Mouse (Mus musculus): ENCODE measurements at regions not wholly inside any gene's neighbourhood (a gene's known extent, or its start where the extent isn't known, plus 50 kb on each side); places are given as distances from the start of the nearest gene placed in this dataset.
A peak's percentile ranks its signal among the peaks of the same experiment; 100 is the strongest.

- DNase-seq, result no peak
These were observed 169.8 kb downstream of the Arrdc4 start for GRCm38 (mm10) chr7:68579216-68579615.

- no peak for DNase-seq
These were observed 177.7 kb downstream of the Arrdc4 start for GRCm38 (mm10) chr7:68571315-68571714.

GRCm38 (mm10) chr7:68568127-68568510 is 180.9 kb downstream of the Arrdc4 start:
- DNase-seq, result no peak

GRCm38 (mm10) chr7:68567452-68568126 is 181.5 kb downstream of the Arrdc4 start:
- no peak for DNase-seq

GRCm38 (mm10) chr7:68559440-68560343 is 189.3 kb downstream of the Arrdc4 start:
- DNase-seq, result no peak

GRCm38 (mm10) chr7:68550330-68550729 is 198.7 kb downstream of the Arrdc4 start:
- peak; percentile 9 to 38 for DNase-seq

- no peak for DNase-seq
These were observed 200.9 kb downstream of the Arrdc4 start for GRCm38 (mm10) chr7:68548176-68548575.

- no peak for DNase-seq
These were observed 204.9 kb downstream of the Arrdc4 start for GRCm38 (mm10) chr7:68544136-68544535.

- peak; percentile 2 for DNase-seq
These were observed 235.5 kb downstream of the Fam169b start for GRCm38 (mm10) chr7:68509096-68509495.

GRCm38 (mm10) chr7:68491143-68491810 is 217.6 kb downstream of the Fam169b start:
- no peak for DNase-seq

GRCm38 (mm10) chr7:68486676-68487075 is 213.0 kb downstream of the Fam169b start:
- no peak for DNase-seq

GRCm38 (mm10) chr7:68482553-68482952 is 208.9 kb downstream of the Fam169b start:
- no peak for DNase-seq

- peak; percentile 37 to 67 for DNase-seq
These were observed 207.1 kb downstream of the Fam169b start for GRCm38 (mm10) chr7:68480770-68481169.

- DNase-seq, result no peak
These were observed 206.7 kb downstream of the Fam169b start for GRCm38 (mm10) chr7:68480336-68480735.

- no peak for DNase-seq
These were observed 204.4 kb downstream of the Fam169b start for GRCm38 (mm10) chr7:68478044-68478443.

- no peak for DNase-seq
These were observed 199.2 kb downstream of the Fam169b start for GRCm38 (mm10) chr7:68472800-68473199.

- DNase-seq, result no peak
These were observed 197.3 kb downstream of the Fam169b start for GRCm38 (mm10) chr7:68470983-68471382.

- DNase-seq, result no peak
These were observed 194.9 kb downstream of the Fam169b start for GRCm38 (mm10) chr7:68468574-68468973.

- DNase-seq, result no peak
These were observed 184.2 kb downstream of the Fam169b start for GRCm38 (mm10) chr7:68457842-68458241.

GRCm38 (mm10) chr7:68455451-68455850 is 181.8 kb downstream of the Fam169b start:
- DNase-seq, result no peak

- no peak for DNase-seq
These were observed 179.5 kb downstream of the Fam169b start for GRCm38 (mm10) chr7:68453028-68453692.

- DNase-seq, result no peak
These were observed 170.9 kb downstream of the Fam169b start for GRCm38 (mm10) chr7:68444426-68445095.

All from heart, adult 18-20 months (tissue).